Comparison of ENCODE assay signal across 24 mouse cellular contexts in the genomic region with DNA sequence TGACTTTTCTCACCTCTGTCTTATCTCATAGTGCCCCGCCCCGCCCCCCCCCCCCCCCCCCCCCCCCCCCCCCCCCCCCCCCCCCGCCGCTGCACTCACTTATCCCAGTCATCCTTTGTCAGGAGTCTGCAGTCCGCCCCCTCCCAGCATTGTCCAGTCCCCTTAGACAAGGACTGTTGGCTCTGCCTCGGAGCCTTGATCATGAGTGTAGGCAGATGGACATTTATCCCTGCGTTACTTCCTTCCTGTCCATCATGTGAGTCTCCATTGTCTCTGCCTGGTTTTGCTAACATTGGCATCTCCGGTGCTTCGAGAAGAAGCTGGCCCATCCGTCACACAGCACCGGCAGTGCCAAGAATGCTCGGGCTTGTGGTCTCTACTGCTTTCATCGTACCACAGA. TPM values are rescaled to one million over a fixed set of nuclear protein-coding genes. Genes with fewer than 3 reads are reported as not detected.
DNase-seq lines count a peak whose midpoint lies in the region; ATAC-seq and TF ChIP-seq lines count a peak whose summit lies in the region.
"Had no signal": no experiment of that assay in that cellular context is flagged by ENCODE, and none has a peak within 500 bp of the region (broad histone marks: within the 10 kb centered on the region; RNA-seq: fewer than 3 reads in every experiment).

No protein-coding gene starts in this region.

- H3K9ac ChIP-seq in lung, embryonic 16.5 days (ENCODE audit: low read length), result no peak overlapping the region
- H3K9ac ChIP-seq in hindbrain, embryonic 11.5 days (ENCODE audit: low read depth, low read length), result no peak overlapping the region
- H3K9ac ChIP-seq: forebrain, embryonic 13.5 days; hindbrain, embryonic 13.5 days had no signal

- H3K36me3 ChIP-seq in lung, embryonic 16.5 days (ENCODE audit: control insufficient read depth, insufficient read depth, low read length), result no peaks in the 10 kb centered on the region
- no peaks in the 10 kb centered on the region for H3K36me3 ChIP-seq in hindbrain, embryonic 11.5 days (ENCODE audit: control insufficient read depth, insufficient read depth, low read length)
- H3K36me3 ChIP-seq: forebrain, embryonic 10.5 days; hindbrain, embryonic 13.5 days had no signal

- no peak for TF ChIP-seq POLR2A in lung, adult 2 months (IDR thresholded peaks at IDR 0.05; ENCODE audit: borderline replicate concordance, extremely low read depth, low read depth, low read length)

- H3K27me3 ChIP-seq in lung, embryonic 16.5 days (ENCODE audit: control insufficient read depth, insufficient read depth, low read depth, low read length), result no peaks in the 10 kb centered on the region
- H3K27me3 ChIP-seq in hindbrain, embryonic 11.5 days (ENCODE audit: control insufficient read depth, insufficient read depth, low read length), result no peaks in the 10 kb centered on the region
- H3K27me3 ChIP-seq: forebrain, embryonic 13.5 days; hindbrain, embryonic 13.5 days had no signal

- no peaks in the 10 kb centered on the region for H3K4me1 ChIP-seq in lung, embryonic 16.5 days (replicated peaks; ENCODE audit: control insufficient read depth, insufficient read depth, low read length)
- no peaks in the 10 kb centered on the region for H3K4me1 ChIP-seq in lung, adult 2 months (ENCODE audit: control insufficient read depth, insufficient read depth, low read length)
- no peaks in the 10 kb centered on the region for H3K4me1 ChIP-seq in hindbrain, embryonic 11.5 days (replicated peaks; ENCODE audit: control insufficient read depth, insufficient read depth, low read length)

- no peak for TF ChIP-seq CTCF in lung, adult 2 months (IDR thresholded peaks at IDR 0.05; ENCODE audit: insufficient read depth, low read length)

- no peak overlapping the region for H3K4me2 ChIP-seq in lung, embryonic 16.5 days (ENCODE audit: low read depth, low read length)
- no peak overlapping the region for H3K4me2 ChIP-seq in hindbrain, embryonic 11.5 days (replicated peaks; ENCODE audit: low read depth, low read length)
- H3K4me2 ChIP-seq: forebrain, embryonic 13.5 days; heart, embryonic 11.5 days; hindbrain, embryonic 13.5 days had no signal

- ATAC-seq in lung, embryonic 16.5 days (ENCODE audit: low read depth), result peak; percentile 54; the same call in 1 of the 2 replicates
- no peak for ATAC-seq in hindbrain, embryonic 11.5 days (ENCODE audit: low FRiP score)
- ATAC-seq: CD4-positive, CD25-positive, alpha-beta regulatory T cell, adult 4 months; forebrain, embryonic 13.5 days; forebrain, embryonic 16.5 days; hindbrain, embryonic 16.5 days; Patski had no signal

- WGBS in lung, embryonic 16.5 days, result 60% methylated on average over 8 of the region's 13 CpGs
- WGBS in lung, adult 2 months, result 51% methylated on average over 9 of the region's 13 CpGs
- WGBS in hindbrain, embryonic 11.5 days, result 85% methylated on average over 8 of the region's 13 CpGs

- H3K27ac ChIP-seq in lung, embryonic 16.5 days (ENCODE audit: low read length), result no peak overlapping the region
- H3K27ac ChIP-seq in hindbrain, embryonic 11.5 days (ENCODE audit: low read depth, low read length), result no peak overlapping the region
- H3K27ac ChIP-seq: forebrain, embryonic 10.5 days; forebrain, embryonic 13.5 days; gastrocnemius, adult 2 months; hindbrain, embryonic 13.5 days had no signal

- no peak overlapping the region for H3K4me3 ChIP-seq in lung, embryonic 16.5 days (ENCODE audit: low read length)
- H3K4me3 ChIP-seq in lung, adult 2 months (replicated peaks; ENCODE audit: extremely low read depth, low read depth, low read length), result no peak overlapping the region
- no peak overlapping the region for H3K4me3 ChIP-seq in hindbrain, embryonic 11.5 days (ENCODE audit: low read depth, low read length)
- H3K4me3 ChIP-seq: forebrain, embryonic 10.5 days; forebrain, embryonic 13.5 days; gastrocnemius, adult 2 months; hindbrain, embryonic 13.5 days had no signal

- no peaks in the 10 kb centered on the region for H3K9me3 ChIP-seq in lung, embryonic 16.5 days (ENCODE audit: control insufficient read depth, low read length)
- no peaks in the 10 kb centered on the region for H3K9me3 ChIP-seq in hindbrain, embryonic 11.5 days (ENCODE audit: control insufficient read depth, low read length)
- H3K9me3 ChIP-seq: forebrain, embryonic 10.5 days; forebrain, embryonic 13.5 days; hindbrain, embryonic 13.5 days had no signal

- no peak for DNase-seq in lung, adult 2 months
- peak; percentile 15 for DNase-seq in CD4-positive helper T cell, adult 2 months (ENCODE audit: low read depth, low spot score)
- DNase-seq in NIH3T3 (ENCODE audit: low read depth), result peak; percentile 24
- peak; percentile 19 for DNase-seq in lung, postnatal 36 days
- no peak for DNase-seq in right cerebral cortex, postnatal 10 days (ENCODE audit: low spot score in 2 of 2)
- DNase-seq in hindbrain, embryonic 11.5 days (ENCODE audit: low spot score), result no peak
- DNase-seq: adrenal gland, postnatal 10 days; adrenal gland, postnatal 36 days; B cell, adult 2 months; cerebellum, adult 11-12 months; cerebellum, adult 8-10 months; cerebellum, postnatal 14 days; gastrocnemius, adult 2 months; gastrocnemius, postnatal 14 days; heart, adult 11 months had no signal

RNA-seq across cellular contexts. Expression of gene BC048403, which starts 23.5 kb away (rescaled TPM):
- polyA plus RNA-seq in lung, embryonic 16.5 days (2015; fragmentation: Nextera tagmentation; extraction: Ambion mirVana), result 2.5 and 2.7 TPM in 2 replicates
- polyA plus RNA-seq in lung, adult 2 months (2012; rRNA removed), result 8.5 and 9.4 TPM in 2 replicates
- 2.9 and 3.6 TPM in 2 replicates for polyA plus RNA-seq in hindbrain, embryonic 11.5 days (2014; fragmentation: Nextera tagmentation; extraction: Ambion mirVana)

Comparison
In these comparisons a context has a peak if more than half of its experiments do, and no peak if none do; other contexts are left out.
1. DNase-seq: peak in CD4-positive helper T cell, adult 2 months (single experiment), NIH3T3 (single experiment) and lung, postnatal 36 days (single experiment); none in lung, adult 2 months (single experiment), right cerebral cortex, postnatal 10 days (0 of 2) and hindbrain, embryonic 11.5 days (single experiment).